Mouse (Mus musculus): Measurements from ENCODE around the gene Trmt1. TPM values are rescaled to one million over a fixed set of nuclear protein-coding genes. Genes with fewer than 3 reads are reported as not detected.

The Trmt1 gene
- total RNA-seq, 2 experiments from 2014 or later = 39.8 to 43.3 TPM

GRCm38 (mm10) chr8:84687003-84687704 lies 1.0 kb downstream of the Trmt1 start:
- intact Hi-C loops (cut with DNase I) = no loop called here
- peak in 1 of 2 experiments; percentile 20 for DNase-seq

DNA sequence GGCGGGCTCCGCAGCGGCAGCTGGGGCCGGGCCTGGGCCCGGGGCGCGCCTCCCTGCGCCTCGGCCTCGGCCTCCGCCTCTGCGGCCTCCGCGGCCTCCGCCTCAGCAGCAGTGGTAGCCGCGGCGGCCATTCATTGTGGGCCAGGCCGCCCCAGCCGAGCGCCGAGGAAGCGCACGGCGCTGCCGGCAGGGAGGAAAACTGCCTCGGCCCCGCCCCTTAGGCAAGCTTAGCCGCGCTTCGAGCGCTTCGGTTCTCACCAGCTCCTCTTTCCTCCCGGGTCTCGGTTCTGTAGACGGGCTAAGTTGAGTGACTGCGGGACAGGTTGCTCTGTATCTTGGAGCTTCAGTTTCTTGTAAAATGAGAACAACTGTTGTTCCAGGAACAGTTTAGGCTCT lies 1.6 kb downstream of the Trmt1 start, which contains the start of gene Nacc1:
Gene Nacc1, minus strand, starts transcription at position 158 of the 396 bp plus-strand sequence.
- intact Hi-C loops (cut with DNase I) = no loop called here
- peak; percentile 69 to 81 for DNase-seq

DNA sequence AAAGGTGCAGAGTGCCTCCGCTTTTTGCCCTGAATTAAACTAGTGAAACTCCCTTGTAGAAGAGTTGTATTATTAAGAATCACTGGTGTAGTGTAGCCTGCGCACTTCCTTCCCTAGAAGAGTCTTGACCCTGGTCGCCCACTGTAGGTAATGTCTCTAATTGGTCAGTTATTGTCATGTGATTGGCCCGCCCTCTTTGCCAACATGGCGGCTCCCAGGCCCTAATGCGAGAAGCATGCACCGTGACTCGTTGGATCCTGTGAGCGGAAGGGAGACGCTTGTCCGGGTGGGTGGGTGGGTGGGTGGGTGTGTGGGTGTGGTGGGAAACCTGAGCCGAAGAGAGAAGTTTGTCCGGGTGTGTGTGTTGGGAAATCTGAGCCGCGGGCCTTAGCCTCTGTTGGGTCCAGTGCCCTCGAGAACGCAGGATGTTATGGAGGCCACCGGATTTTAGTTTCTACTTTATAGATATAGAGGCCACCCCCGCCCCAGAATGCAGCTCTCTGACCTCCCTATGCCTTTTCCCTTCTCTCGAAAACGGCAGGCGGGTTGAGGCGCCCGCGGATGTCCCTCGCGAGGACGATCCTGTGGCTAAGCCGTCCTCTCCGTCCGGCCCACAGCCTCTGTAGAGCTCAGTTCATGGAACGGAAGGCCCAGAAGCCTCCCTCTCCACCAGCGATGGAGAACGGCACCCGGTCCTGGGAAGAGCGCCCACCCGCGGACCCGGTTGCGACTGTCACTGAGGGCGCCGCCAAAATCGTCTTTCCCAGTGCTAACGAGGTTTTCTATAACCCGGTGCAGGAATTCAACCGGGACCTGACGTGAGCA lies 3.2 kb downstream of the Trmt1 start:
- intact Hi-C loops (cut with DNase I) = no loop called here
- peak; percentile 67 to 82 for DNase-seq

DNA sequence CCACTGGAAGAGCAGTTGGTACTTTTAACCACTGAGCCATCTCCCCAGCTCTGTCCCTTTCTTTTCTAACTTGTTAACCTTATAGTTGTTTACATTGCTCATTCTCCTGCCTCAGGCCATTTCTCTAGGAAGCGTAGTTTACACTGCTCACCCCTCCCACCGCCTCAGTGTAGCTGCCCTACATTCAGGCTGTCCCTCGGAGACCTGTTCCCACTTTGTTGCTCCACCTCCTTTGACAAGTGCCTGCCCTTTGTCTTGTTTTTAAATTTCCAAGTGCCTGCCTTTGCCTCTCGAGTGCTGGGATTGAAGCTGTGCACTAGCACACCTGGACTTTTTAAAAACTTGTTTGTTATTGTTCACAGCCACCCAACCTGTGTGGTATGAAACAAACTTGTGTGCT lies 7.2 kb downstream of the Trmt1 start:
- no peak for DNase-seq
- intact Hi-C loops (cut with DNase I) = no loop called here

DNA sequence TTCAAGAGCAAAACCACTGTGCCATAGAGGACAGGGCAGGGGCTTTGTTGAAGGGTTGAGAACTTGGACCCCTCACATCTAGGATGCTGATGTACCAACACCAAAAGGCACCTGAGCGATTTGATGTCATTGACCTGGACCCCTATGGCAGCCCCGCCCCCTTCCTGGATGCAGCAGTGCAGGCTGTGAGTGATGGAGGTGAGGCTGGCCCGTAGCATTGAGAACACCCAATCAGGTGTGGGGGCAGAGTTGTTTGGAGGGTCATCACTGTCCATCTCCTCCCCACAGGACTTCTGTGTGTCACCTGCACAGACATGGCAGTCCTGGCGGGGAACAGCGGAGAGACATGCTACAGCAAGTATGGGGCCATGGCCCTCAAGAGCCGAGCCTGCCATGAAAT lies 9.0 kb downstream of the Trmt1 start:
- intact Hi-C loops (cut with DNase I) = no loop called here
- no peak for DNase-seq

GRCm38 (mm10) chr8:84697166-84698130 lies 11.3 kb downstream of the Trmt1 start:
- DNase-seq = peak in 1 of 2 experiments; percentile 29
- intact Hi-C loops (cut with DNase I) = loop anchor here (2.0 kb wide), 1 partner anchor 113 kb away; no protein-coding TSS in a partner anchor

- DNase-seq = no peak
- intact Hi-C loops (cut with DNase I) = loop anchor here (2.0 kb wide), 1 partner anchor 113 kb away; no protein-coding TSS in a partner anchor
Measured at GRCm38 (mm10) chr8:84698288-84698687, 12.2 kb downstream of the Trmt1 start.

- peak; percentile 61 to 73 for DNase-seq
- intact Hi-C loops (cut with DNase I) = loop anchor here (2.0 kb wide), 1 partner anchor 112 kb away; no protein-coding TSS in a partner anchor
Measured at GRCm38 (mm10) chr8:84698929-84699401, 12.9 kb downstream of the Trmt1 start.

- intact Hi-C loops (cut with DNase I) = loop anchor here (2.0 to 5.0 kb wide), 2 partner anchors 38 to 111 kb away; partner anchors contain the start of gene Ier2
- peak; percentile 57 to 61 for DNase-seq
Measured at GRCm38 (mm10) chr8:84699861-84700322, 13.8 kb downstream of the Trmt1 start.

DNA sequence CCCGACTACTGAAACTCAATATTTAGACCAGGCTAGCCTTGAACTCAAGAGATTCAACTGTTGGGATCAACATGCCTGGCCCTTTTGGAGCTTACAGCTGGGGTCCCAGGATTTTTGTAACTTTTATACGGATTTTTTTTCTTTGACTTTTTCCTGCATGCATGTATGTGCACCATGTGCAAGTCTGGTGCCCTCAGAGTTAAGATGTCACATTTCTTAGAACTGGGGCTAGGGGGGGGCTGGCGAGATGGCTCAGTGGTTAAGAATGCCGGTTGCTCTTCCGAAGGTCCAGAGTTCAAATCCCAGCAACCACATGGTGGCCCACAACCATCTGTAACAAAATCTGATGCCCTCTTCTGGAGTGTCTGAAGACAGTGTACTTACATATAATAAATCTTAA lies 14.4 kb downstream of the Trmt1 start:
- intact Hi-C loops (cut with DNase I) = loop anchor here (5.0 kb wide), 1 partner anchor 38 kb away; the partner anchor contains the start of gene Ier2
- DNase-seq = no peak

DNA sequence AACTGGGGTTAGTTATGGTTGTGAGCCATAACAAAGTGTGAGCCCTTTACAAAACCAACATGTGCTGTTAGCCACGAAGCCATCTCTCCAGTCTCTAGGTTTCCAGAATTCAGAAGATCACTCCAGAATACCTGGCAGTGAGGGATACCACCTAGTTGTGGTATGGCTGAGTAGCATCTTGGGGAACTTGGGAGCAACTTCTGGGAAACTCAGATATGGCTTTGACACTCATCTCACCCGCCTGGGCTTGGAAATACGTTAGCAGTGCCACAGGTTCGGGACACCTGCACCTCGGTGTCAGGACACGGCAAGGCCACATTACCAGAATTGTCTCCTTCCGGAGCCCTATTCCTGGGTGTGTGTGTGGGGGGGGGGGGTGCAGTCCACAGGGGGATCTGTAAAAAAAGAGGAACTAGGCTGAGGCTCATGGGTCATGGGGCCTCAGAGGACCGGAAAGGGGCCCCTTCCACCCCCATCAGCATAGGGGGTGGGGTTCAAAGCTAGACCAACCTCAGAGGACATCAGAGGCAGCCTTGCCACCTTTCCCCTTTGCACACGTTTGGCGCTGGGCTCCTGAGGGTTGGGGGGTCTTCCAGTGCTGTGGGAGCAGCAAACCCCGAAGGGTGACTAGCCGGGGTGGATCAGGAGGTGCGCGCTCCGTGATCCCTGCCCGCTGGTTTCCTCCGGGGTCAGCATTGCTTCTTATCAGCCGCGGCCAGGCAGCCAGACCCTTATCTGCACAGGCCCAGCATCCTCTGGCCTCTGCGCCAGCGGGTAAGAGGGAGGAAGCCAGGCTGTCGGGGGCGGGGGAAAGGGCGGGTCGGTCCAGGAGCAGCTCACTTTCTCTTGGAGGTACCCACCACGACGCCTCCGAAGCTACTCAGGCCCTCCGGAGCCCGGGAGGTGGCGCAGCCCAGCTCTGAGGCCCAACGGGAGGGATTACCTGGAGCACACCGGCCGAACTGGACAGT lies 15.1 kb downstream of the Trmt1 start, which contains the start of gene Lyl1:
Gene Lyl1, plus strand, starts transcription at position 517 of the 971 bp plus-strand sequence.
- intact Hi-C loops (cut with DNase I) = loop anchor here (5.0 kb wide), 1 partner anchor 39 kb away; the partner anchor contains the start of gene Ier2
- DNase-seq = peak; percentile 46 to 59

DNA sequence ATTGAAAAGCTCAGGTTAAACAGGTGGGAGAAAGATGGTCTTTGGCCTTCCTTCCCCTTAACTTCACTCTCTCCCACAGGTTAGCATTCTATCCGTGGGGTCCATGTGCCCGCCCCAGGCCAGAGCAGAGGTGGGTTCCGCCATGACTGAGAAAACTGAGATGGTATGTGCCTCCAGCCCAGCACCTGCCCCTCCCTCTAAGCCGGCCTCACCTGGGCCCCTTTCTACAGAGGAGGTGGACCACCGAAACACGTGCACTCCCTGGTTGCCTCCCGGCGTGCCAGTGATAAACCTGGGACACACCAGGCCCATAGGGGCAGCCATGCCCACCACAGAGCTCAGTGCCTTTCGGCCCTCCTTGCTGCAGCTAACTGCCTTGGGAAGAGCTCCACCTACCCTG lies 16.5 kb downstream of the Trmt1 start:
- DNase-seq = no peak
- intact Hi-C loops (cut with DNase I) = loop anchor here (5.0 kb wide), 1 partner anchor 40 kb away; the partner anchor contains the start of gene Ier2

DNA sequence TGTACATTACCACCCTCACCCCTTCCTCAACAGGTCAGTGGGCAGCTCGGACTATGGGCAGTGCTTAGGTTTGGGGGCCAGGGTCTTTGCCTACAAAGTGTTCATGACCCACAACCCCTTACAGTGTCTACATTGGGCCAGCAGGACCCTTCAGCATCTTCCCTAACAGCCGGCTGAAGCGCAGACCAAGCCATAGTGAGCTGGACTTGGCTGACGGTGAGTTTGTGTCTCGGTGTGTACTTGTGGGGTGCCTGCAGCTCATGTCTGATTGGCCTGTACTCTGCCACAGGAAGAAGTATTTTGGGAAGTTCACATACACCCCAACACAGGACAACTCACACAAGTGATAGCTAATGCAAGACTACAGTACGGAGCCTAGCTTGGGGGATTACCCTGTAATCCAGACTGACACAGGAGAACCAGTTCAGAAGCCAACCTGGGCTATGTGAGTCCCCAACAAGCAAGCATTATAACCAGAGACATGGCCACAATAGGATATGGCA lies 16.9 kb downstream of the Trmt1 start:
- intact Hi-C loops (cut with DNase I) = loop anchor here (5.0 kb wide), 1 partner anchor 41 kb away; the partner anchor contains the start of gene Ier2
- DNase-seq = no peak

- intact Hi-C loops (cut with DNase I) = loop anchor here (5.0 kb wide), 1 partner anchor 41 kb away; the partner anchor contains the start of gene Ier2
- peak in 1 of 2 experiments; percentile 21 for DNase-seq
Measured at GRCm38 (mm10) chr8:84703466-84704249, 17.6 kb downstream of the Trmt1 start.

- DNase-seq = peak; percentile 77 to 79
- intact Hi-C loops (cut with DNase I) = loop anchor here (5.0 kb wide), 1 partner anchor 42 kb away; the partner anchor contains the start of gene Ier2
Measured at GRCm38 (mm10) chr8:84704356-84704755, 18.2 kb downstream of the Trmt1 start.

- peak in 1 of 2 experiments; percentile 44 for DNase-seq
- intact Hi-C loops (cut with DNase I) = loop anchor here (5.0 kb wide), 1 partner anchor 43 kb away; the partner anchor contains the start of gene Ier2
Measured at GRCm38 (mm10) chr8:84704867-84705831, 19.0 kb downstream of the Trmt1 start.

Measured in gastrocnemius, postnatal 36 days (tissue).